Mouse (Mus musculus) thymus, postnatal 25 days (tissue): ENCODE data around the gene Rnf149.
"Not testable (repeated sequence)": the region's sequence is repeated elsewhere in the genome, so short reads cannot be mapped to it uniquely, and the experiment has no call there.

Experiments used
- DNase-seq: peaks from one replicate; pipeline ENCODE4 v3.0.0; 2022

Gene Rnf149

GRCm38 (mm10) chr1:39577253-39577705, at the start of gene Rnf149:
Gene Rnf149, minus strand, starts transcription at chr1:39577405.
- peak; percentile 99 for DNase-seq

GRCm38 (mm10) chr1:39625491-39625890, 48.3 kb upstream of the Rnf149 start:
- DNase-seq = no peak

- DNase-seq = no peak
Measured at GRCm38 (mm10) chr1:39623729-39624128, 46.5 kb upstream of the Rnf149 start.

GRCm38 (mm10) chr1:39623106-39623505, 45.9 kb upstream of the Rnf149 start:
- DNase-seq = no peak

- no peak for DNase-seq
Measured at GRCm38 (mm10) chr1:39618524-39618923, 41.3 kb upstream of the Rnf149 start.

- DNase-seq = no peak
Measured at GRCm38 (mm10) chr1:39615526-39615925, 38.3 kb upstream of the Rnf149 start.

- peak; percentile 40 for DNase-seq
Measured at GRCm38 (mm10) chr1:39614462-39615279, 37.5 kb upstream of the Rnf149 start.

GRCm38 (mm10) chr1:39613061-39613460, 35.9 kb upstream of the Rnf149 start:
- no peak for DNase-seq

- DNase-seq = no peak
Measured at GRCm38 (mm10) chr1:39612491-39612890, 35.3 kb upstream of the Rnf149 start.

GRCm38 (mm10) chr1:39608534-39608933, 31.3 kb upstream of the Rnf149 start:
- DNase-seq = no peak

GRCm38 (mm10) chr1:39602477-39602876, 25.3 kb upstream of the Rnf149 start:
- no peak for DNase-seq

GRCm38 (mm10) chr1:39598726-39599125, 21.5 kb upstream of the Rnf149 start:
- no peak for DNase-seq

GRCm38 (mm10) chr1:39597135-39597534, 19.9 kb upstream of the Rnf149 start:
- not testable (repeated sequence) for DNase-seq

- no peak for DNase-seq
Measured at GRCm38 (mm10) chr1:39593836-39594235, 16.6 kb upstream of the Rnf149 start.

GRCm38 (mm10) chr1:39592090-39592489, 14.9 kb upstream of the Rnf149 start:
- DNase-seq = no peak

GRCm38 (mm10) chr1:39591557-39591956, 14.4 kb upstream of the Rnf149 start:
- not testable (repeated sequence) for DNase-seq

GRCm38 (mm10) chr1:39590193-39590592, 13.0 kb upstream of the Rnf149 start:
- no peak for DNase-seq

GRCm38 (mm10) chr1:39585416-39585815, 8.2 kb upstream of the Rnf149 start:
- DNase-seq = no peak

GRCm38 (mm10) chr1:39583173-39583572, 6.0 kb upstream of the Rnf149 start:
- no peak for DNase-seq

- DNase-seq = no peak
Measured at GRCm38 (mm10) chr1:39581215-39581614, 4.0 kb upstream of the Rnf149 start.

- no peak for DNase-seq
Measured at GRCm38 (mm10) chr1:39579139-39579538, 1.9 kb upstream of the Rnf149 start.

- DNase-seq = no peak
Measured at GRCm38 (mm10) chr1:39578446-39578845, 1.2 kb upstream of the Rnf149 start.

GRCm38 (mm10) chr1:39576431-39577243, 568 bp downstream of the Rnf149 start:
- peak; percentile 77 for DNase-seq
